Mouse (Mus musculus) heart, embryonic 11.5 days (tissue): ENCODE results near the gene Gfpt1. TPM values are rescaled to one million over a fixed set of nuclear protein-coding genes. Genes with fewer than 3 reads are reported as not detected.

Experiments
- ATAC-seq: fragments of 200-750 bp; cut with Nextera tagmentation; replicated peaks from 2 replicates; pipeline ENCODE4 v1.8.0; 2017; ENCODE audit warnings: moderate library complexity; ENCODE audit not compliant: insufficient number of reproducible peaks, low FRiP score, low TSS enrichment
- H3K27ac ChIP-seq: fragments of 300-500 bp; sonication (generic); 2 replicates; pipeline ENCODE4 v1.5.1; 2014; ENCODE audit warnings: mild to moderate bottlenecking, low read depth, low read length
- H3K27me3 ChIP-seq: fragments of 300-500 bp; sonication (generic); 2 replicates; pipeline ENCODE4 v1.6.1; 2014; ENCODE audit warnings: mild to moderate bottlenecking, low read length, mixed read lengths; ENCODE audit not compliant: control insufficient read depth, insufficient read depth
- H3K36me3 ChIP-seq: fragments of 300-500 bp; sonication (generic); 2 replicates; pipeline ENCODE4 v1.6.1; 2014; ENCODE audit warnings: mild to moderate bottlenecking, low read length, moderate library complexity, mixed read lengths; ENCODE audit not compliant: control insufficient read depth, insufficient read depth
- H3K4me1 ChIP-seq: fragments of 300-500 bp; sonication (generic); 2 replicates; pipeline ENCODE4 v1.6.1; 2014; ENCODE audit warnings: low read length; ENCODE audit not compliant: control insufficient read depth, insufficient read depth
- H3K4me2 ChIP-seq: fragments of 300-500 bp; sonication (generic); 2 replicates; pipeline ENCODE4 v1.6.1; 2014; ENCODE audit warnings: mild to moderate bottlenecking, moderate library complexity
- H3K4me3 ChIP-seq: fragments of 300-500 bp; sonication (generic); 2 replicates; pipeline ENCODE4 v1.5.1; 2014; ENCODE audit warnings: low read depth, low read length
- H3K9ac ChIP-seq: fragments of 300-500 bp; sonication (generic); 2 replicates; pipeline ENCODE4 v1.6.1; 2014; ENCODE audit warnings: mild to moderate bottlenecking, low read depth, low read length, moderate library complexity
- H3K9me3 ChIP-seq: fragments of 300-500 bp; sonication (generic); replicated peaks from 2 replicates; pipeline ENCODE4 v1.6.1; 2016; ENCODE audit warnings: low read length; ENCODE audit not compliant: control insufficient read depth
- WGBS: fragments of 180-500 bp; shearing (Covaris S2); extraction: QIAGEN DNeasy Blood & Tissue Kit; methylation state at CpG from one replicate; pipeline ENCODE4 v1.1.7; 2014; ENCODE audit not compliant: insufficient replicate concordance; 5-methylcytosine and 5-hydroxymethylcytosine counted together
- polyA plus RNA-seq: library from polyadenylated mRNA; unstranded; fragments of >200 nt; fragmentation: Nextera tagmentation; extraction: Ambion mirVana; gene quantifications from 2 replicates; pipeline ENCODE4 v1.2.1, GENCODE M21; 2014

Gfpt1 gene
- polyA plus RNA-seq, 1 experiment from 2014 or later: 14.7 TPM

DNA sequence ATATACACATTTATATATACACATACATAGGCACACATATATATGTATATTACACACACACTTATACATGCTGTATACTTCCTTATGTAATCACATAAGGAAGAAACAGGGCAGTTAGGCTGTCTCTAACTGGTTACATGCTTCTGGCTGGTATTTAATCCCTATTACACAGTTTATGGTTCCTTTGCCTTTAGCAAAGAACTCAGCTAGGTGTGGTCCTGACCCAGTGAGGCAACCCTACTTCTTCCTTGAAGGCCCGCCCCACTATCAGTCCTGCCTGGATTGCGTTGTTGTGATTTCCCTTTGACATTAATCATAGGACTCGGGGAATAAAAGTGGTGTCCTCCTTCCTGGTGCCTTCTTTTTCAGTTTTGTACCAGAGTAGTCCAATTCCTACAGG lies 8.3 kb upstream of the Gfpt1 start:
- WGBS: 87% methylated on average over 3 of the region's 3 CpGs
- H3K4me2 ChIP-seq: no peak overlapping the region
- no peaks in the 10 kb centered on the region for H3K27me3 ChIP-seq
- ATAC-seq: no peak
- H3K4me1 ChIP-seq: no peaks in the 10 kb centered on the region
- no peak overlapping the region for H3K27ac ChIP-seq
- no peak overlapping the region for H3K4me3 ChIP-seq
- no peak overlapping the region for H3K9ac ChIP-seq
- H3K9me3 ChIP-seq: peaks cover 3% of the 10 kb centered on the region; the same call in 1 of the 2 replicates
- H3K36me3 ChIP-seq: no peaks in the 10 kb centered on the region

GRCm38 (mm10) chr6:87037826-87038620 lies 4.6 kb upstream of the Gfpt1 start:
- 82% methylated on average over 10 of the region's 10 CpGs for WGBS
- Histone ChIP-seq H3K9me3 (peaks cover 3% of the 10 kb centered on the region; the same call in 1 of the 2 replicates), H3K36me3 (no peaks in the 10 kb centered on the region), H3K4me1 (peaks cover 8% of the 10 kb centered on the region; the same call in 1 of the 2 replicates), H3K4me3 (no peak overlapping the region), H3K4me2 (no peak overlapping the region), H3K27ac (no peak overlapping the region), H3K9ac (no peak overlapping the region), H3K27me3 (no peaks in the 10 kb centered on the region)
- ATAC-seq: no peak

DNA sequence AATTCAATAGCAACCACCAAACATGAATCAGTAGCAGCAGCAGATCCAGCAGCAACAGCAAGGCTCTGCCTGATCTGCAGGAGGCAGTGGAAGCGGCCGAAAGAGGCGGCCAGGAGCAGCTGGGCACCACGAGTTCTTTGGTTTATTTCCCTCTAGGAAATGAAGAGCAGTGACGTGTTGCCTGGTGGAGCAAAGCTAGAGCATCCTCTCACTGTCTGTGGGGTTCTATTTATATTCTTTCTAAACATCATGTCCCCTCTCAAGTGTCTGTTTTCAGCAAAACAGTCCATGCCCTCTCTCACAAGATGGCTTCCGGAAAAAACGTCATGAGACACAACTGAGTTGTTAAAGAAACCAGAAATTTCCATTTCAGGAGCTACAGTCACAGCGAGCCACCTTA lies 3.5 kb upstream of the Gfpt1 start:
- Histone ChIP-seq H3K27me3 (no peaks in the 10 kb centered on the region), H3K9me3 (peaks cover 3% of the 10 kb centered on the region; the same call in 1 of the 2 replicates), H3K36me3 (no peaks in the 10 kb centered on the region), H3K27ac (no peak overlapping the region), H3K4me2 (no peak overlapping the region), H3K9ac (no peak overlapping the region), H3K4me1 (peaks cover 15% of the 10 kb centered on the region; the same call in 1 of the 2 replicates), H3K4me3 (no peak overlapping the region)
- no peak for ATAC-seq
- 84% methylated on average over 8 of the region's 8 CpGs for WGBS

DNA sequence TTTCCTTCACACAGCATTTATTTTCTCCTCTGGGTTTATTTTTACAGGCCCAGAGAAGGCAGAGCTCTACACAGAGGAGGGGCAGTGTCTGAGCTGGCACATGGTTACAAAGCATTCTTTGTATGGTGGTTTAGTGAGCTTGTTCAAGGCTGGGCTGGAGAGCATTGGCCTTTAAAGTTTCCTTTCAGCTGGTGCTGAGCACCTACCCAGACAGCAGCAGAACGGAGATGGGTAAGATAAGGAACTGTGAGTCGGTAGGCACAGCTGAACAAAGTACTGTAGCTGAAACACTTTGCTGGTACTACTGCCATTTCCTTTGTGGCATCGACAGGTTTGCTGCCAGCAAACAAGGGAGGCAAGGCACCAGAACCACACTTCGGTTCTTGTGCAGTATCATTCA lies 1.7 kb upstream of the Gfpt1 start:
- WGBS: 71% methylated on average over 4 of the region's 4 CpGs
- H3K27me3 ChIP-seq: no peaks in the 10 kb centered on the region
- no peak overlapping the region for H3K9ac ChIP-seq
- H3K4me1 ChIP-seq: peaks cover 15% of the 10 kb centered on the region; the same call in 1 of the 2 replicates
- ATAC-seq: no peak
- H3K36me3 ChIP-seq: no peaks in the 10 kb centered on the region
- peak overlapping the region; percentile 51; the same call in 1 of the 2 replicates for H3K27ac ChIP-seq
- no peak overlapping the region for H3K4me3 ChIP-seq
- H3K9me3 ChIP-seq: peaks cover 3% of the 10 kb centered on the region; the same call in 1 of the 2 replicates
- H3K4me2 ChIP-seq: no peak overlapping the region

DNA sequence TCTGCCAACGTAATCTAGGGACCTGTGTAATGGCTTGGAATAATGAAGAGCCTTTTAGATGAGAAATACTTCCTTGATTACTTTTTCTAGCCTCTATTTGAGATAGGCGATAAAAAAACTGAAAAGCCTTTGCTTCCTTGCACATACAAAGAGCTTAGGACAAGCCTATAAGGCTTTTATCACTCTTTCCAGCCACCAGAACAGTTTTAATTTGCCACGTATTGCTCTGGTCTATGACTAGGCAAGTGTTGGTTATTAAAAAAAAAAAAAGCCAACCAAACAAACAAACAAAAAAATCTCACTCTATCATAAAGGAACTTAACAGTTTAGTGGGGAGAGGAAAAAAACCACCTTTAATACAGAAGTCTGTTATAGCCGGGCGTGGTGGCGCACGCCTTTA lies 1.2 kb upstream of the Gfpt1 start:
- peak overlapping the region; percentile 100 for H3K27ac ChIP-seq
- ATAC-seq: no peak
- H3K4me1 ChIP-seq: peaks cover 15% of the 10 kb centered on the region; the same call in 1 of the 2 replicates
- no peak overlapping the region; the same call in 1 of the 2 replicates for H3K9ac ChIP-seq
- peak overlapping the region; percentile 98 for H3K4me3 ChIP-seq
- no peaks in the 10 kb centered on the region for H3K36me3 ChIP-seq
- no peaks in the 10 kb centered on the region for H3K27me3 ChIP-seq
- peak overlapping the region; percentile 79 for H3K4me2 ChIP-seq
- H3K9me3 ChIP-seq: peaks cover 3% of the 10 kb centered on the region; the same call in 1 of the 2 replicates
- WGBS: 89% methylated on average over 7 of the region's 7 CpGs

DNA sequence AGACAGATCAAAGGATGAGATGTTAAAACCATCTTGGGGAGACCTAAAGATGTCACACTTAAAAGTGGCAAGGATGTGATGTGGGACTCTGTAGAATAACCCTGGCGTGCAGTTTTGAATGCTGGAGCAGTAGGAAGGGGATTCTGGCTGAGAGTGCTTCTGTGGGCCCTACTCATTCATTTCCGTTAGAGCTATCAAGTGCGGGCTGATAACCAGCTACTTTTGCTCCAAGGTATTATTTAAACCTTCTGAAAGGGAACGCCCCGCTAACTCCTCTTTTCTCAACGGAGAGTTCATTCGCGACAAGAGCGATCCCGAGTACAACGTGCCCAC lies 676 bp upstream of the Gfpt1 start:
- H3K27ac ChIP-seq: peak overlapping the region; percentile 100
- H3K9ac ChIP-seq: peak overlapping the region; percentile 94
- no peaks in the 10 kb centered on the region for H3K27me3 ChIP-seq
- H3K4me2 ChIP-seq: peak overlapping the region; percentile 79
- ATAC-seq: no peak
- WGBS: 0% methylated on average over 11 of the region's 11 CpGs
- H3K4me1 ChIP-seq: peaks cover 15% of the 10 kb centered on the region; the same call in 1 of the 2 replicates
- H3K4me3 ChIP-seq: peak overlapping the region; percentile 98
- H3K36me3 ChIP-seq: no peaks in the 10 kb centered on the region
- H3K9me3 ChIP-seq: peaks cover 2% of the 10 kb centered on the region; the same call in 1 of the 2 replicates

- no peak for ATAC-seq
- peak overlapping the region; percentile 100 for H3K27ac ChIP-seq
Measured at GRCm38 (mm10) chr6:87043131-87043516, 478 bp downstream of the Gfpt1 start.

DNA sequence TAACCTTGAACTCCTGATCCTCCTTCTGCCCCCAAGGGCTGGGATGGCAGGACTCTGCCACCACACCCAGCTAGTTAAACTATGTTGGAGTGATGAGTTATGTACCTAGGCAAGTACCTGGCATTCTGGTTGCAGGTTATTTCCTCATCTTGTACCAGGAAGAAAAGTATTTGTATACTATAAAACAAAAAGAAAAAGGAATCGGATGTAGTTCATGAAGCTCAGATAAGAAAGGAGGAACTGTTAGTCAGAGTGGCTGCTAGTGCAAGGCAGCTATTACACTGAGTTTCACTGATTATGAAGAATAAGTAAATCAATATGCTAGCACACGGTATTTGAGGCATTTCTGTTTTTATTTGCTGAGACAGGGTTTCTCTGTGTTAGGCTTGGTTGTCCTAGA lies 2.2 kb downstream of the Gfpt1 start:
- Histone ChIP-seq H3K9ac (no peak overlapping the region), H3K4me2 (no peak overlapping the region), H3K27me3 (no peaks in the 10 kb centered on the region), H3K27ac (no peak overlapping the region), H3K4me1 (peaks cover 15% of the 10 kb centered on the region; the same call in 1 of the 2 replicates), H3K36me3 (peaks cover 6% of the 10 kb centered on the region; the same call in 1 of the 2 replicates), H3K9me3 (no peaks in the 10 kb centered on the region), H3K4me3 (no peak overlapping the region)
- 81% methylated on average over 2 of the region's 2 CpGs for WGBS
- ATAC-seq: no peak

More at GRCm38 (mm10) chr6:87043131-87043516, 478 bp downstream of the Gfpt1 start:
- WGBS: 3% methylated on average over 9 of the region's 9 CpGs
- Histone ChIP-seq H3K4me3 (peak overlapping the region; percentile 98), H3K4me1 (peaks cover 15% of the 10 kb centered on the region; the same call in 1 of the 2 replicates), H3K36me3 (peaks cover 4% of the 10 kb centered on the region; the same call in 1 of the 2 replicates), H3K9ac (peak overlapping the region; percentile 95), H3K27me3 (no peaks in the 10 kb centered on the region), H3K9me3 (no peaks in the 10 kb centered on the region), H3K4me2 (peak overlapping the region; percentile 85)
